Mouse (Mus musculus): ENCODE data around the gene Fchsd2. TPM values are rescaled to one million over a fixed set of nuclear protein-coding genes. Genes with fewer than 3 reads are reported as not detected.
A peak's percentile ranks its signal among the peaks of the same experiment; 100 is the strongest.

Gene Fchsd2
- 14.2 and 17.3 TPM in 2 replicates for polyA plus RNA-seq (2016; fragmentation: Nextera tagmentation; extraction: Ambion mirVana)

GRCm38 (mm10) chr7:101092618-101093017, at the start of gene Fchsd2:
Fchsd2 (plus strand) TSS chr7:101092863.
- DNase-seq (ENCODE audit: low spot score): no peak
- H3K36me3 ChIP-seq: no peaks in the 10 kb centered on the region
- no peaks in the 10 kb centered on the region for H3K9me3 ChIP-seq
- 55% methylated on average over 7 of the region's 7 CpGs for WGBS
- no peaks in the 10 kb centered on the region for H3K27me3 ChIP-seq (ENCODE audit: insufficient read depth, poor library complexity, severe bottlenecking)
- peak within 1 kb of the TSS; percentile 37 for H3K27ac ChIP-seq
- H3K4me3 ChIP-seq: no peak within 1 kb of the TSS
- H3K4me1 ChIP-seq: peaks cover 65% of the 10 kb centered on the region

GRCm38 (mm10) chr7:101043846-101044541, 48.7 kb upstream of the Fchsd2 start:
- Histone ChIP-seq H3K4me1 (peaks cover 35% of the 10 kb centered on the region), H3K27ac (peak overlapping the region; percentile 57), H3K36me3 (no peaks in the 10 kb centered on the region), H3K9me3 (no peaks in the 10 kb centered on the region), H3K4me3 (no peak overlapping the region), H3K27me3 (ENCODE audit: insufficient read depth, poor library complexity, severe bottlenecking) (peaks cover 30% of the 10 kb centered on the region; the same call in 1 of the 2 replicates)
- DNase-seq (ENCODE audit: low spot score): no peak
- 58% methylated on average over 8 of the region's 8 CpGs for WGBS

- peaks cover 39% of the 10 kb centered on the region for H3K4me1 ChIP-seq
- WGBS: 82% methylated on average over 5 of the region's 5 CpGs
- H3K9me3 ChIP-seq: no peaks in the 10 kb centered on the region
- no peak for DNase-seq (ENCODE audit: low spot score)
- 0 out of 2 replicates have a peak, but pooled peaks cover 5% of the 10 kb centered on the region for H3K27me3 ChIP-seq (ENCODE audit: insufficient read depth, poor library complexity, severe bottlenecking)
- no peak overlapping the region for H3K4me3 ChIP-seq
- H3K36me3 ChIP-seq: no peaks in the 10 kb centered on the region
- no peak overlapping the region for H3K27ac ChIP-seq
These were observed 44.4 kb upstream of the Fchsd2 start for GRCm38 (mm10) chr7:101048247-101048646.

- Histone ChIP-seq H3K27ac (peak overlapping the region; percentile 3; the same call in 1 of the 2 replicates), H3K4me3 (no peak overlapping the region), H3K27me3 (ENCODE audit: insufficient read depth, poor library complexity, severe bottlenecking) (0 out of 2 replicates have a peak, but pooled peaks cover 5% of the 10 kb centered on the region), H3K36me3 (no peaks in the 10 kb centered on the region), H3K4me1 (peaks cover 31% of the 10 kb centered on the region), H3K9me3 (no peaks in the 10 kb centered on the region)
- DNase-seq (ENCODE audit: low spot score): no peak
- 58% methylated on average over 7 of the region's 7 CpGs for WGBS
These were observed 43.2 kb upstream of the Fchsd2 start for GRCm38 (mm10) chr7:101049326-101050087.

- Histone ChIP-seq H3K27me3 (ENCODE audit: insufficient read depth, poor library complexity, severe bottlenecking) (0 out of 2 replicates have a peak, but pooled peaks cover 5% of the 10 kb centered on the region), H3K9me3 (no peaks in the 10 kb centered on the region), H3K36me3 (no peaks in the 10 kb centered on the region), H3K27ac (0 out of 2 replicates have a peak overlapping the region, but pooled peaks have one; percentile 11), H3K4me1 (peaks cover 26% of the 10 kb centered on the region), H3K4me3 (no peak overlapping the region)
- 62% methylated on average over 13 of the region's 13 CpGs for WGBS
- no peak for DNase-seq (ENCODE audit: low spot score)
These were observed 41.7 kb upstream of the Fchsd2 start for GRCm38 (mm10) chr7:101050724-101051550.

- peak overlapping the region; percentile 62; the same call in 1 of the 2 replicates for H3K27ac ChIP-seq
- 0 out of 2 replicates have a peak, but pooled peaks cover 3% of the 10 kb centered on the region for H3K27me3 ChIP-seq (ENCODE audit: insufficient read depth, poor library complexity, severe bottlenecking)
- no peak overlapping the region for H3K4me3 ChIP-seq
- peaks cover 26% of the 10 kb centered on the region for H3K4me1 ChIP-seq
- DNase-seq (ENCODE audit: low spot score): peak; percentile 88
- WGBS: 18% methylated on average over 11 of the region's 11 CpGs
- no peaks in the 10 kb centered on the region for H3K9me3 ChIP-seq
- no peaks in the 10 kb centered on the region for H3K36me3 ChIP-seq
These were observed 41.0 kb upstream of the Fchsd2 start for GRCm38 (mm10) chr7:101051551-101052221.

GRCm38 (mm10) chr7:101053136-101053535, 39.5 kb upstream of the Fchsd2 start:
- no peak overlapping the region for H3K4me3 ChIP-seq
- H3K27me3 ChIP-seq (ENCODE audit: insufficient read depth, poor library complexity, severe bottlenecking): no peaks in the 10 kb centered on the region
- no peaks in the 10 kb centered on the region for H3K9me3 ChIP-seq
- no peak overlapping the region for H3K27ac ChIP-seq
- DNase-seq (ENCODE audit: low spot score): no peak
- WGBS: 46% methylated on average over 2 of the region's 2 CpGs
- peaks cover 27% of the 10 kb centered on the region for H3K4me1 ChIP-seq
- H3K36me3 ChIP-seq: no peaks in the 10 kb centered on the region

- H3K4me1 ChIP-seq: peaks cover 10% of the 10 kb centered on the region
- H3K9me3 ChIP-seq: no peaks in the 10 kb centered on the region
- no peak for DNase-seq (ENCODE audit: low spot score)
- WGBS: 67% methylated on average over 4 of the region's 4 CpGs
- no peak overlapping the region for H3K27ac ChIP-seq
- H3K36me3 ChIP-seq: no peaks in the 10 kb centered on the region
- H3K4me3 ChIP-seq: no peak overlapping the region
- H3K27me3 ChIP-seq (ENCODE audit: insufficient read depth, poor library complexity, severe bottlenecking): peaks cover 4% of the 10 kb centered on the region; the same call in 1 of the 2 replicates
These were observed 35.4 kb upstream of the Fchsd2 start for GRCm38 (mm10) chr7:101057309-101057708.

- peaks cover 13% of the 10 kb centered on the region for H3K4me1 ChIP-seq
- no peak for DNase-seq (ENCODE audit: low spot score)
- no peaks in the 10 kb centered on the region for H3K9me3 ChIP-seq
- H3K36me3 ChIP-seq: no peaks in the 10 kb centered on the region
- H3K27ac ChIP-seq: no peak overlapping the region
- H3K27me3 ChIP-seq (ENCODE audit: insufficient read depth, poor library complexity, severe bottlenecking): peaks cover 7% of the 10 kb centered on the region; the same call in 1 of the 2 replicates
- 85% methylated on average over 5 of the region's 5 CpGs for WGBS
- H3K4me3 ChIP-seq: no peak overlapping the region
These were observed 33.5 kb upstream of the Fchsd2 start for GRCm38 (mm10) chr7:101059188-101059587.

GRCm38 (mm10) chr7:101060476-101060875, 32.2 kb upstream of the Fchsd2 start:
- DNase-seq (ENCODE audit: low spot score): no peak
- peaks cover 13% of the 10 kb centered on the region for H3K4me1 ChIP-seq
- 50% methylated on average over 5 of the region's 5 CpGs for WGBS
- H3K4me3 ChIP-seq: no peak overlapping the region
- H3K27me3 ChIP-seq (ENCODE audit: insufficient read depth, poor library complexity, severe bottlenecking): peaks cover 7% of the 10 kb centered on the region; the same call in 1 of the 2 replicates
- no peaks in the 10 kb centered on the region for H3K36me3 ChIP-seq
- no peaks in the 10 kb centered on the region for H3K9me3 ChIP-seq
- no peak overlapping the region for H3K27ac ChIP-seq

- WGBS: 6% methylated on average over 17 of the region's 17 CpGs
- Histone ChIP-seq H3K27ac (no peak overlapping the region), H3K4me3 (peak overlapping the region; percentile 27)
These were observed 31.3 kb upstream of the Fchsd2 start for GRCm38 (mm10) chr7:101061381-101061780.

GRCm38 (mm10) chr7:101062246-101062645, 30.4 kb upstream of the Fchsd2 start:
- WGBS: 80% methylated on average over 6 of the region's 6 CpGs
- H3K27me3 ChIP-seq (ENCODE audit: insufficient read depth, poor library complexity, severe bottlenecking): peaks cover 7% of the 10 kb centered on the region; the same call in 1 of the 2 replicates
- H3K36me3 ChIP-seq: no peaks in the 10 kb centered on the region
- H3K4me1 ChIP-seq: peaks cover 14% of the 10 kb centered on the region
- H3K9me3 ChIP-seq: no peaks in the 10 kb centered on the region
- no peak for DNase-seq (ENCODE audit: low spot score)
- peak overlapping the region; percentile 23 for H3K27ac ChIP-seq
- H3K4me3 ChIP-seq: no peak overlapping the region

More at GRCm38 (mm10) chr7:101061381-101061780, 31.3 kb upstream of the Fchsd2 start:
- Histone ChIP-seq H3K9me3 (no peaks in the 10 kb centered on the region), H3K4me1 (peaks cover 13% of the 10 kb centered on the region), H3K36me3 (no peaks in the 10 kb centered on the region), H3K27me3 (ENCODE audit: insufficient read depth, poor library complexity, severe bottlenecking) (peaks cover 7% of the 10 kb centered on the region; the same call in 1 of the 2 replicates)
- peak; percentile 90 for DNase-seq (ENCODE audit: low spot score)

All from heart, embryonic 10.5 days (tissue).